23 mouse cellular contexts compared by ENCODE assay signal in the genomic region with DNA sequence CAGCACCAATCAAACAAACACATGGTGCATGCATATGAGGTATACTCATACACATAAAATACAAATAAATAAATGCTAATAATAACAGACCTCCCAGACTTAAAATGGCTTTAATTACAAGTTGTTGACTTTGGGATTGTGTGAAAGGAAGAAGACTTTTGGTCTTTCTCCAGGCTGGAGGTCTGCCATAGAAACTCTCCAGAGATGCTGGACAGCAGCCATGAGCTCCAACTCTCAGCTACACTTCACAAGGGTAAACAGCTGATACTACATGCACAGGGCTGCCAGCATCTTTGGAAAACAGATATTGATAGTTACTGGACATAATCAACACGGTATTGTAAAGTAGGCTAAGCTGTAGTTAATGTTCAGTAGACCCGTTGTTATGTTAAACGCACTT. TPM values are rescaled to one million over a fixed set of nuclear protein-coding genes. Genes with fewer than 3 reads are reported as not detected.
DNase-seq lines count a peak whose midpoint lies in the region; ATAC-seq and TF ChIP-seq lines count a peak whose summit lies in the region.
"Had no signal": no experiment of that assay in that cellular context is flagged by ENCODE, and none has a peak within 500 bp of the region (broad histone marks: within the 10 kb centered on the region; RNA-seq: fewer than 3 reads in every experiment).

No protein-coding gene starts in this region.

- peaks cover 57% of the 10 kb centered on the region for H3K27me3 ChIP-seq in heart, embryonic 11.5 days (ENCODE audit: control insufficient read depth, insufficient read depth, low read length)
- peaks cover 36% of the 10 kb centered on the region for H3K27me3 ChIP-seq in lung, embryonic 14.5 days (ENCODE audit: insufficient read depth, low read length)
- H3K27me3 ChIP-seq in lung, postnatal 0 days (replicated peaks; ENCODE audit: insufficient read depth, low read length), result peaks cover 31% of the 10 kb centered on the region

- no peak for ATAC-seq in heart, embryonic 11.5 days (replicated peaks; ENCODE audit: insufficient number of reproducible peaks, low FRiP score, low TSS enrichment)
- ATAC-seq in lung, embryonic 14.5 days (ENCODE audit: insufficient read depth), result no peak
- no peak for ATAC-seq in lung, postnatal 0 days
- ATAC-seq: forebrain, embryonic 16.5 days; intestine, postnatal 0 days; liver, embryonic 12.5 days; midbrain, embryonic 15.5 days had no signal

- H3K9ac ChIP-seq in heart, embryonic 11.5 days (ENCODE audit: low read depth, low read length), result no peak overlapping the region
- no peak overlapping the region for H3K9ac ChIP-seq in lung, embryonic 14.5 days
- H3K9ac ChIP-seq in lung, postnatal 0 days (replicated peaks; ENCODE audit: low read depth), result no peak overlapping the region
- H3K9ac ChIP-seq: hindbrain, embryonic 12.5 days; kidney, embryonic 15.5 days; liver, embryonic 12.5 days; midbrain, embryonic 15.5 days; neural tube, embryonic 12.5 days had no signal

- H3K36me3 ChIP-seq in heart, embryonic 11.5 days (ENCODE audit: control insufficient read depth, insufficient read depth, low read length), result no peaks in the 10 kb centered on the region
- H3K36me3 ChIP-seq in lung, embryonic 14.5 days (ENCODE audit: insufficient read depth), result no peaks in the 10 kb centered on the region
- no peaks in the 10 kb centered on the region for H3K36me3 ChIP-seq in lung, postnatal 0 days (ENCODE audit: insufficient read depth, low read length)
- H3K36me3 ChIP-seq: forebrain, embryonic 10.5 days; hindbrain, embryonic 12.5 days; kidney, embryonic 15.5 days; liver, embryonic 12.5 days; midbrain, embryonic 15.5 days; neural tube, embryonic 12.5 days had no signal

- TF ChIP-seq EP300 in lung, postnatal 0 days (IDR thresholded peaks at IDR 0.05), result no peak

- peak; percentile 16 for DNase-seq in cerebellum, adult 11-12 months
- no peak for DNase-seq in cerebellum, postnatal 36 days
- DNase-seq in heart, postnatal 10 days, result peak; percentile 40 to 49
- peak; percentile 79 for DNase-seq in lung, embryonic 14.5 days
- DNase-seq in lung, postnatal 0 days (ENCODE audit: low spot score), result no peak
- peak; percentile 83 for DNase-seq in adipocyte (ENCODE audit: low spot score)
- DNase-seq: cerebellum, adult 18-20 months; gastrocnemius, postnatal 14 days; layer of hippocampus, postnatal 36 days; right cerebral cortex, postnatal 14 days; thymus, adult 2 months; thymus, postnatal 4 days had no signal

- 75% methylated on average over 3 of the region's 3 CpGs for WGBS in heart, embryonic 11.5 days (ENCODE audit: insufficient replicate concordance)
- WGBS in lung, embryonic 14.5 days, result 70% methylated on average over 3 of the region's 3 CpGs
- 66% methylated on average over 3 of the region's 3 CpGs for WGBS in lung, postnatal 0 days

- H3K27ac ChIP-seq in heart, embryonic 11.5 days (ENCODE audit: low read depth, low read length), result no peak overlapping the region
- no peak overlapping the region for H3K27ac ChIP-seq in lung, embryonic 14.5 days (ENCODE audit: low read depth)
- no peak overlapping the region for H3K27ac ChIP-seq in lung, postnatal 0 days (ENCODE audit: low read length)
- H3K27ac ChIP-seq: forebrain, embryonic 10.5 days; hindbrain, embryonic 12.5 days; kidney, embryonic 15.5 days; liver, embryonic 12.5 days; macrophage; midbrain, embryonic 15.5 days; neural tube, embryonic 12.5 days; stomach, postnatal 0 days had no signal

- no peak for TF ChIP-seq CTCF in lung, embryonic 14.5 days (IDR thresholded peaks at IDR 0.05; ENCODE audit: low read depth)
- no peak for TF ChIP-seq CTCF in lung, postnatal 0 days (IDR thresholded peaks at IDR 0.05)

- no peak overlapping the region for H3K4me2 ChIP-seq in heart, embryonic 11.5 days
- H3K4me2 ChIP-seq in lung, embryonic 14.5 days, result no peak overlapping the region
- no peak overlapping the region for H3K4me2 ChIP-seq in lung, postnatal 0 days (replicated peaks; ENCODE audit: low read depth, low read length)
- H3K4me2 ChIP-seq: hindbrain, embryonic 12.5 days; kidney, embryonic 15.5 days; liver, embryonic 12.5 days; midbrain, embryonic 15.5 days; neural tube, embryonic 12.5 days had no signal

- no peak overlapping the region for H3K4me3 ChIP-seq in heart, embryonic 11.5 days (ENCODE audit: low read depth, low read length)
- no peak overlapping the region for H3K4me3 ChIP-seq in lung, embryonic 14.5 days (ENCODE audit: low read depth, low read length)
- no peak overlapping the region for H3K4me3 ChIP-seq in lung, postnatal 0 days (ENCODE audit: low read depth, low read length)
- H3K4me3 ChIP-seq: forebrain, embryonic 10.5 days; hindbrain, embryonic 12.5 days; kidney, embryonic 15.5 days; liver, embryonic 12.5 days; midbrain, embryonic 15.5 days; neural tube, embryonic 12.5 days had no signal

- H3K9me3 ChIP-seq in heart, embryonic 11.5 days (replicated peaks; ENCODE audit: control insufficient read depth, low read length), result no peaks in the 10 kb centered on the region
- no peaks in the 10 kb centered on the region for H3K9me3 ChIP-seq in lung, embryonic 14.5 days (ENCODE audit: low read depth, low read length)
- H3K9me3 ChIP-seq in lung, postnatal 0 days (ENCODE audit: low read length), result no peaks in the 10 kb centered on the region
- H3K9me3 ChIP-seq: forebrain, embryonic 10.5 days; hindbrain, embryonic 12.5 days; kidney, embryonic 15.5 days; liver, embryonic 12.5 days; midbrain, embryonic 15.5 days; neural tube, embryonic 12.5 days had no signal

- intact Hi-C loops in heart, postnatal 10 days (cut with DNase I), result no loop called here

- no peaks in the 10 kb centered on the region; the same call in 1 of the 2 replicates for H3K4me1 ChIP-seq in heart, embryonic 11.5 days (ENCODE audit: control insufficient read depth, insufficient read depth, low read length)
- no peaks in the 10 kb centered on the region for H3K4me1 ChIP-seq in lung, embryonic 14.5 days (ENCODE audit: insufficient read depth)
- no peaks in the 10 kb centered on the region for H3K4me1 ChIP-seq in lung, postnatal 0 days (ENCODE audit: insufficient read depth, low read depth, low read length)

RNA-seq across cellular contexts. Expression of gene Rap1gap2, which starts 18.5 kb away (rescaled TPM):
- total RNA-seq in heart, postnatal 10 days (2021), result 10 to 100 TPM; 62.1 to 64.6 TPM
- polyA plus RNA-seq in heart, embryonic 11.5 days (2014; fragmentation: Nextera tagmentation; extraction: Ambion mirVana), result 6.6 TPM in 2 replicates
- polyA plus RNA-seq in lung, embryonic 14.5 days (2014; fragmentation: Nextera tagmentation; extraction: Ambion mirVana), result 2.3 and 2.6 TPM in 2 replicates
- 1.1 and 1.2 TPM in 2 replicates for polyA plus RNA-seq in lung, postnatal 0 days (2015; fragmentation: Nextera tagmentation; extraction: Ambion mirVana)

RNA-seq across cellular contexts. Expression of gene Ccdc92b, which starts 27.2 kb away (rescaled TPM):
- total RNA-seq in heart, postnatal 10 days (2021), result under 1 TPM; 0.45 to 0.52 TPM
- polyA plus RNA-seq in heart, embryonic 11.5 days (2014; fragmentation: Nextera tagmentation; extraction: Ambion mirVana), result 2.8 and 3.5 TPM in 2 replicates
- 0.28 and 0.38 TPM in 2 replicates for polyA plus RNA-seq in lung, embryonic 14.5 days (2014; fragmentation: Nextera tagmentation; extraction: Ambion mirVana)
- polyA plus RNA-seq in lung, postnatal 0 days (2015; fragmentation: Nextera tagmentation; extraction: Ambion mirVana), result 0.69 and 0.85 TPM in 2 replicates

RNA-seq across cellular contexts. Expression of gene Cluh, which starts 57.0 kb away (rescaled TPM):
- 100 to 1,000 TPM; 234 to 237 TPM for total RNA-seq in heart, postnatal 10 days (2021)
- 27.5 and 33.1 TPM in 2 replicates for polyA plus RNA-seq in heart, embryonic 11.5 days (2014; fragmentation: Nextera tagmentation; extraction: Ambion mirVana)
- polyA plus RNA-seq in lung, embryonic 14.5 days (2014; fragmentation: Nextera tagmentation; extraction: Ambion mirVana), result 21.5 and 23.8 TPM in 2 replicates
- polyA plus RNA-seq in lung, postnatal 0 days (2015; fragmentation: Nextera tagmentation; extraction: Ambion mirVana), result 8.2 and 9.2 TPM in 2 replicates

Comparison
In these comparisons a context has a peak if more than half of its experiments do, and no peak if none do; other contexts are left out.
1. DNase-seq: peak in cerebellum, adult 11-12 months (single experiment), heart, postnatal 10 days (2 of 2), lung, embryonic 14.5 days (single experiment) and adipocyte (single experiment); none in cerebellum, postnatal 36 days (0 of 2) and lung, postnatal 0 days (single experiment).